Mouse (Mus musculus) C2C12 (cell line): Measurements from ENCODE around the gene Prokr2.

ENCODE experiments used
- CEBPB ChIP-seq: IDR thresholded peaks from one replicate; pipeline ENCODE4 v1.6.1; 2011; ENCODE audit warnings: low read depth, mild to moderate bottlenecking, control low read depth, moderate library complexity
- CTCF ChIP-seq: IDR thresholded peaks from one replicate; pipeline ENCODE4 v1.5.1; 2011; ENCODE audit not compliant: control insufficient read depth, insufficient read depth, insufficient read length
- MAX ChIP-seq: IDR thresholded peaks from one replicate; pipeline ENCODE4 v1.6.1; 2011; ENCODE audit warnings: mild to moderate bottlenecking, control low read depth
- MYOG ChIP-seq: IDR thresholded peaks from one replicate; pipeline ENCODE4 v1.6.1; 2011; ENCODE audit not compliant: control insufficient read depth, insufficient read length; ENCODE audit errors: extremely low read depth

DNA sequence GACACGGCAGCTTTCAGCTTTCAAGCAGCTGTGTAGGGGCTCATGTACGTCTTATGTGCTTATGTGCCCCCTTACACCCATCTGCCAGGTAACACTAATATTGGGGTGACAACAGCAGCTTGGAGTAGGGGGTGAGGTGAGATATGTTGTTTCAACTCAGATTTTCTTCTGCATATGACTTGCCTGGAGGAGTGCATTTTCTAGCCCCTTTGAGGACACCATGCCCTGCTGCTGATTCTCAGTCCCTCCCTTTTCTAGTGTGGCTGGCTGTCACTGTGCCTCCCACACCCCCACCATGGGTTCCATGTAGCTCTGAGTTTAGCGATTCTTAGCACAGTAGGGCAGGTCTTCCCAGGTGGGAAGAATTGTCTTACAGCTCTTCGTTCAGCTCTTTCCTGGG is 83.8 kb downstream of the Prokr2 start:
- TF ChIP-seq CTCF (no peak), MAX (no peak), CEBPB (no peak), MYOG (no peak)
